Mouse (Mus musculus) megakaryocyte, embryonic 14.5 days (primary cell): ENCODE data around the gene Efhb.

Experiments
- FLI1 ChIP-seq: IDR thresholded peaks from 2 replicates; pipeline ENCODE4 v1.6.1; 2012; ENCODE audit warnings: low read length, inconsistent platforms, mixed read lengths
- GATA1 ChIP-seq: IDR thresholded peaks from 3 replicates; pipeline ENCODE4 v1.6.1; 2012; ENCODE audit warnings: mixed read lengths, low read length, inconsistent platforms, borderline replicate concordance

DNA sequence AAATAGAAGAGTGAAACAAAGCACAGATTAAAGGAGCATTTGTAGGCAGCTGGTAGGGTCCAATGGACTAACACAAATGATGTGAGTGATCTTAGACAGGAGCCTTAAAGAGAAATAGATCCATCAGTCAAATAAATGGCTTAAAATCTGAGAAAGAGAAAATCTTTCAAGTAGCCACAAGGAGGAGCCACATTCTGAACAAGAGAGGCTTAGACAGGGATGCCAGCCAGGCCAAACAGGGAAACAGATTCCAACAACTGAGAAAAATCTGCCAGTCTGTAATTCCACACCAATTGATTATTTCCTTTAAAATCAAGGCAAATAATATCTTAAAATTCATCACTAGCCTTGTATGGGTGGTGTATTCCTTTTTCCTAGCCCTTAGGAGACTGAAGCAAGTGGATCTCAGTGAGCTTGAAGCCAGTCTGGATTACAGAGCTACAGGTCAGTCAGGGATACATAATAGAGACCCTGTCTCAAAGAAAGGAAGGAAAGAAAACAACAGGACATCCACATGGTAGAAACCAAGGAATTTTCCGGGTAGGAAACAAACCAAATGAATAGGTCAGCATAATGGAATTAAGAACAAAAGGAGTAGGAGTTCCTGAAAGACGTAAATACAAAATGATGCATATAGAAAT lies 49.3 kb upstream of the Efhb start:
- no peak for TF ChIP-seq GATA1
- no peak for TF ChIP-seq FLI1
